Mouse (Mus musculus): ENCODE measurements around the gene Sigmar1. TPM values are rescaled to one million over a fixed set of nuclear protein-coding genes. Genes with fewer than 3 reads are reported as not detected.
"Not testable (repeated sequence)": the region's sequence is repeated elsewhere in the genome, so short reads cannot be mapped to it uniquely, and the experiment has no call there.

The Sigmar1 gene
- polyA plus RNA-seq, 1 experiment from 2014 or later, result 69.9 TPM

- not testable (repeated sequence) for H3K9ac ChIP-seq (ENCODE audit: low read depth, low read length); ATAC-seq (replicated peaks; ENCODE audit: insufficient number of reproducible peaks, low FRiP score, low TSS enrichment); H3K36me3 ChIP-seq (ENCODE audit: control insufficient read depth, insufficient read depth, low read length); H3K9me3 ChIP-seq (replicated peaks; ENCODE audit: control insufficient read depth, low read length); H3K27me3 ChIP-seq (ENCODE audit: control insufficient read depth, insufficient read depth, low read length); H3K27ac ChIP-seq (ENCODE audit: low read depth, low read length); H3K4me1 ChIP-seq (ENCODE audit: control insufficient read depth, insufficient read depth, low read length)
- H3K4me3 ChIP-seq (ENCODE audit: low read depth, low read length), result peak overlapping the region; percentile 29
- WGBS (ENCODE audit: insufficient replicate concordance), result 0% methylated on average over 16 of the region's 25 CpGs
- peak overlapping the region; percentile 50 for H3K4me2 ChIP-seq
Observed at GRCm38 (mm10) chr4:41773502-41773901, 17.5 kb upstream of the Sigmar1 start.

GRCm38 (mm10) chr4:41772946-41773345, 17.0 kb upstream of the Sigmar1 start:
- H3K9ac ChIP-seq (ENCODE audit: low read depth, low read length); H3K27me3 ChIP-seq (ENCODE audit: control insufficient read depth, insufficient read depth, low read length); ATAC-seq (replicated peaks; ENCODE audit: insufficient number of reproducible peaks, low FRiP score, low TSS enrichment); H3K27ac ChIP-seq (ENCODE audit: low read depth, low read length); H3K36me3 ChIP-seq (ENCODE audit: control insufficient read depth, insufficient read depth, low read length); H3K4me1 ChIP-seq (ENCODE audit: control insufficient read depth, insufficient read depth, low read length); H3K9me3 ChIP-seq (replicated peaks; ENCODE audit: control insufficient read depth, low read length): not testable (repeated sequence)
- 8% methylated on average over 5 of the region's 16 CpGs for WGBS (ENCODE audit: insufficient replicate concordance)
- Histone ChIP-seq H3K4me2 (peak overlapping the region; percentile 52), H3K4me3 (ENCODE audit: low read depth, low read length) (peak overlapping the region; percentile 30)

GRCm38 (mm10) chr4:41767301-41767700, 11.3 kb upstream of the Sigmar1 start:
- H3K4me3 ChIP-seq (ENCODE audit: low read depth, low read length), result not testable (repeated sequence)

GRCm38 (mm10) chr4:41763176-41763575, 7.2 kb upstream of the Sigmar1 start:
- not testable (repeated sequence) for H3K9me3 ChIP-seq (replicated peaks; ENCODE audit: control insufficient read depth, low read length); H3K27ac ChIP-seq (ENCODE audit: low read depth, low read length); H3K4me3 ChIP-seq (ENCODE audit: low read depth, low read length); ATAC-seq (replicated peaks; ENCODE audit: insufficient number of reproducible peaks, low FRiP score, low TSS enrichment); H3K27me3 ChIP-seq (ENCODE audit: control insufficient read depth, insufficient read depth, low read length); H3K36me3 ChIP-seq (ENCODE audit: control insufficient read depth, insufficient read depth, low read length); H3K9ac ChIP-seq (ENCODE audit: low read depth, low read length)
- peaks cover 28% of the 10 kb centered on the region for H3K4me1 ChIP-seq (ENCODE audit: control insufficient read depth, insufficient read depth, low read length)
- H3K4me2 ChIP-seq, result peak overlapping the region; percentile 73; the same call in 1 of the 2 replicates
- 84% methylated on average over 3 of the region's 6 CpGs for WGBS (ENCODE audit: insufficient replicate concordance)

More at GRCm38 (mm10) chr4:41767301-41767700, 11.3 kb upstream of the Sigmar1 start:
- H3K4me1 ChIP-seq (ENCODE audit: control insufficient read depth, insufficient read depth, low read length); H3K4me2 ChIP-seq; H3K9ac ChIP-seq (ENCODE audit: low read depth, low read length); H3K27me3 ChIP-seq (ENCODE audit: control insufficient read depth, insufficient read depth, low read length); H3K36me3 ChIP-seq (ENCODE audit: control insufficient read depth, insufficient read depth, low read length); H3K27ac ChIP-seq (ENCODE audit: low read depth, low read length); H3K9me3 ChIP-seq (replicated peaks; ENCODE audit: control insufficient read depth, low read length); ATAC-seq (replicated peaks; ENCODE audit: insufficient number of reproducible peaks, low FRiP score, low TSS enrichment): not testable (repeated sequence)
- WGBS (ENCODE audit: insufficient replicate concordance), result 78% methylated on average over 10 of the region's 10 CpGs

GRCm38 (mm10) chr4:41762688-41763114, 6.7 kb upstream of the Sigmar1 start:
- not testable (repeated sequence) for H3K36me3 ChIP-seq (ENCODE audit: control insufficient read depth, insufficient read depth, low read length); H3K9me3 ChIP-seq (replicated peaks; ENCODE audit: control insufficient read depth, low read length); ATAC-seq (replicated peaks; ENCODE audit: insufficient number of reproducible peaks, low FRiP score, low TSS enrichment); H3K27me3 ChIP-seq (ENCODE audit: control insufficient read depth, insufficient read depth, low read length)
- peak overlapping the region; percentile 19 for H3K4me3 ChIP-seq (ENCODE audit: low read depth, low read length)
- H3K9ac ChIP-seq (ENCODE audit: low read depth, low read length), result peak overlapping the region; percentile 61; the same call in 1 of the 2 replicates
- H3K4me2 ChIP-seq, result peak overlapping the region; percentile 73
- WGBS (ENCODE audit: insufficient replicate concordance), result 40% methylated on average over 8 of the region's 8 CpGs
- H3K4me1 ChIP-seq (ENCODE audit: control insufficient read depth, insufficient read depth, low read length), result peaks cover 28% of the 10 kb centered on the region
- H3K27ac ChIP-seq (ENCODE audit: low read depth, low read length), result peak overlapping the region; percentile 87; the same call in 1 of the 2 replicates

- peak; percentile 76 for ATAC-seq (replicated peaks; ENCODE audit: insufficient number of reproducible peaks, low FRiP score, low TSS enrichment)
Observed at GRCm38 (mm10) chr4:41762099-41762687, 6.2 kb upstream of the Sigmar1 start.

GRCm38 (mm10) chr4:41761680-41762079, 5.7 kb upstream of the Sigmar1 start:
- Histone ChIP-seq H3K9me3 (replicated peaks; ENCODE audit: control insufficient read depth, low read length) (no peaks in the 10 kb centered on the region), H3K4me1 (ENCODE audit: control insufficient read depth, insufficient read depth, low read length) (peaks cover 30% of the 10 kb centered on the region), H3K4me2 (peak overlapping the region; percentile 73), H3K36me3 (ENCODE audit: control insufficient read depth, insufficient read depth, low read length) (peaks cover 5% of the 10 kb centered on the region; the same call in 1 of the 2 replicates), H3K4me3 (ENCODE audit: low read depth, low read length) (peak overlapping the region; percentile 47), H3K27ac (ENCODE audit: low read depth, low read length) (peak overlapping the region; percentile 87), H3K9ac (ENCODE audit: low read depth, low read length) (peak overlapping the region; percentile 66), H3K27me3 (ENCODE audit: control insufficient read depth, insufficient read depth, low read length) (no peaks in the 10 kb centered on the region)
- ATAC-seq (replicated peaks; ENCODE audit: insufficient number of reproducible peaks, low FRiP score, low TSS enrichment), result no peak

More at GRCm38 (mm10) chr4:41762099-41762687, 6.2 kb upstream of the Sigmar1 start:
- Histone ChIP-seq H3K27ac (ENCODE audit: low read depth, low read length) (peak overlapping the region; percentile 87), H3K27me3 (ENCODE audit: control insufficient read depth, insufficient read depth, low read length) (no peaks in the 10 kb centered on the region), H3K4me1 (ENCODE audit: control insufficient read depth, insufficient read depth, low read length) (peaks cover 28% of the 10 kb centered on the region), H3K36me3 (ENCODE audit: control insufficient read depth, insufficient read depth, low read length) (peaks cover 2% of the 10 kb centered on the region; the same call in 1 of the 2 replicates), H3K9ac (ENCODE audit: low read depth, low read length) (peak overlapping the region; percentile 66), H3K4me3 (ENCODE audit: low read depth, low read length) (peak overlapping the region; percentile 47), H3K9me3 (replicated peaks; ENCODE audit: control insufficient read depth, low read length) (no peaks in the 10 kb centered on the region), H3K4me2 (peak overlapping the region; percentile 73)
- 34% methylated on average over 8 of the region's 8 CpGs for WGBS (ENCODE audit: insufficient replicate concordance)

- Histone ChIP-seq H3K4me2 (peak overlapping the region; percentile 73), H3K9ac (ENCODE audit: low read depth, low read length) (peak overlapping the region; percentile 66), H3K27me3 (ENCODE audit: control insufficient read depth, insufficient read depth, low read length) (no peaks in the 10 kb centered on the region), H3K4me1 (ENCODE audit: control insufficient read depth, insufficient read depth, low read length) (peaks cover 35% of the 10 kb centered on the region), H3K36me3 (ENCODE audit: control insufficient read depth, insufficient read depth, low read length) (peaks cover 5% of the 10 kb centered on the region; the same call in 1 of the 2 replicates), H3K4me3 (ENCODE audit: low read depth, low read length) (peak overlapping the region; percentile 47), H3K27ac (ENCODE audit: low read depth, low read length) (peak overlapping the region; percentile 87), H3K9me3 (replicated peaks; ENCODE audit: control insufficient read depth, low read length) (no peaks in the 10 kb centered on the region)
- ATAC-seq (replicated peaks; ENCODE audit: insufficient number of reproducible peaks, low FRiP score, low TSS enrichment), result no peak
- 76% methylated on average over 4 of the region's 4 CpGs for WGBS (ENCODE audit: insufficient replicate concordance)
Observed at GRCm38 (mm10) chr4:41760911-41761310, 5.0 kb upstream of the Sigmar1 start.

GRCm38 (mm10) chr4:41760288-41760721, 4.3 kb upstream of the Sigmar1 start:
- ATAC-seq (replicated peaks; ENCODE audit: insufficient number of reproducible peaks, low FRiP score, low TSS enrichment), result peak; percentile 90
- H3K36me3 ChIP-seq (ENCODE audit: control insufficient read depth, insufficient read depth, low read length), result peaks cover 5% of the 10 kb centered on the region; the same call in 1 of the 2 replicates
- no peaks in the 10 kb centered on the region for H3K27me3 ChIP-seq (ENCODE audit: control insufficient read depth, insufficient read depth, low read length)
- peak overlapping the region; percentile 47 for H3K4me3 ChIP-seq (ENCODE audit: low read depth, low read length)
- peak overlapping the region; percentile 66 for H3K9ac ChIP-seq (ENCODE audit: low read depth, low read length)
- WGBS (ENCODE audit: insufficient replicate concordance), result 0% methylated on average over 15 of the region's 15 CpGs
- H3K27ac ChIP-seq (ENCODE audit: low read depth, low read length), result peak overlapping the region; percentile 87
- H3K4me1 ChIP-seq (ENCODE audit: control insufficient read depth, insufficient read depth, low read length), result peaks cover 35% of the 10 kb centered on the region
- H3K9me3 ChIP-seq (replicated peaks; ENCODE audit: control insufficient read depth, low read length), result no peaks in the 10 kb centered on the region
- peak overlapping the region; percentile 73 for H3K4me2 ChIP-seq
